Mouse (Mus musculus) retina, postnatal 1 day (tissue): ENCODE results near the gene Arid1b.

Experiments used
- DNase-seq: peaks from one replicate; pipeline ENCODE4 v3.0.0-alpha.2; 2012

Gene Arid1b

DNA sequence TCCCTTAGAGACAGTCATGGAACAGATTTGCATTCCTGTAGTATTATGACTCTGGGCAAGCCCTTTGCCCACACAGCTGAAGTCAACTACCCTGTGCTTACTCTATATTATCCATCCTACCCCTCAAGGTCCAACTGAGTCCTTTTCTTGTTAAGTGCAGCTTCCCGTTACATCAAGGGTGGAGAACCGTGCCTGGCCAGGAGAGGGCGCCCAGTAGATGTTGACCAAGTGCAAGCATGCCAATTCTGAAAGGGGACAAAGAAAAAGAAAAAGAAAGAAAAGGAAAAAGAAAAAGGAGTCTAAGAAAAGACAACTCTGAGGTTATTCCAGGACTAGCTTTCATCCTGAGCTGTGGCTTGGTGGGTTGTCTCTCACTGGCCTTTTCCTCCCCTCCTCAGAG lies 258.3 kb downstream of the Arid1b start:
- DNase-seq: peak; percentile 77

DNA sequence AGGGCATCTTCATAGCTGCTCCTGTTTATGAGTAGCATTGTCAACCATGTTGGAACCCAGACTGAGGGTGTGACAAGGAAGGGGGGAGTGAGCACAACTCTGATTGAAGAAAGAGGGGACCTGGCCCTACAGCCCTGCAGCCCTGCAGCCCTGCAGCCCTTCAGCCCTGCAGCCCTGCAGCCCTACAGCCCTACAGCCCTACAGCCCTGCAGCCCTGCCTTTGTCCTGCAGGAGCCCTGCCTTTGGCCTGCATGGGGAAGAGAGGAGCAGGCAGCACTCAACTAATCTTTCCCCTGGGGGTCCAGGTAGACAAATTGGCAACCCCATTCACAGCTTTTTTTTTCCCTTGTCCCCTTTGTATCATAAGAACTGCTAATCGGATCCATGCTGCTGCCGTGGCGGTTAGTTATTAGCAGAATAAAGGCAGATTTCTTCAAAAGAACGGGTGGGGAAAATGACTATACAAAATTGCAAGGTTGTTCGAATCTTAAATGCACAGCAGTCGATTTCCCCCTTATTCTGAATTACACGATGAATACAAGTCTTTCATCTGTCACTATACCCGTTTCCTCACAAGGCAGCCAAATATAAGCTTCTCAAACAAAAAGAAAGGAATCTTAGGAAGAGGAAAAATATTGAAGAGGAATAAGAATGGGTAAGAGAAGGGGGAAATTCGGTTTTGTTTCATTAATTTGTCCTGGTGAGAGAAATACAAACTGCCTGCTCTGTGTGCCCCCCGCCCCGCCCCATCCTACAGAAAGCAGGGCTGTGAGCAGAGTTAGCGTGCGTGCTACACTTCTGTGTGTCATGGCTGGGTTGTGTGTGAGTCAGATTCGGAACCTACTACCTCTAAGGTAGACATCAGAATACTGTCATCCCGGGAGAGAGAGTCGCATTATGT lies 260.8 kb downstream of the Arid1b start:
- DNase-seq: no peak

DNA sequence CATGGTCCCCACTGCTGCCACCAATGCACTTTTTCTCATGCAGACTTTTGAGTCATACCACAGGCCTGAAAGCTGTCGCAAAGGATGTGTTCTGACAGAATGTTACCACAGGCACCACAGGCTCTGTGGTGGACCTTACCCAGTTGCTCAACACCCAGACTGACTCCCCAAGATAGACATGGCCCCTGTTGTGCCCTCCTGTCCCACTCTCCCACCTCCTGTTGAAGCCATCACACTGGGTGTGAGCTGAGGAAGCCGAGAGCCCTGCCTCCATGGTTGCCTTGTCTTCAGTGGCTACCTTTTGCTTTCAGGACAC lies 261.4 kb downstream of the Arid1b start:
- DNase-seq: no peak

DNA sequence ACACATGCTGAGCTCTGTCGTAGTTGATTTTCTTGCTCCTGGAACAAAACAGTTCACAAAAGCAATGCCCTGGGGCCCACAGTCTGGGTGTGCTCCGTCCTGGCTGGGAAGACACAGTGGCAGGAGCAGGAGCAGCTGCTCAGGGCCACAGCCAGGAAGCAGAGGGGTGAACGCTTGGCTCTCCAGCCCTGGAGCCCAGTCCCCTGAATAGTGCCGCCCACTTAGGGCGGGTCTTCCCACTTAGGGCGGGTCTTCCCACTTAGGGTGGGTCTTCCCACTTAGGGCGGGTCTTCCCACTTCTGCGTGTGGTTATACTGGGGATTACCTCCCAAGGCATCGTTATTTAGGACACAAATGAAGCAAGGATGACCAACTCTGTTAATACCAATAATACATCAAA lies 264.8 kb downstream of the Arid1b start:
- DNase-seq: peak; percentile 43

DNA sequence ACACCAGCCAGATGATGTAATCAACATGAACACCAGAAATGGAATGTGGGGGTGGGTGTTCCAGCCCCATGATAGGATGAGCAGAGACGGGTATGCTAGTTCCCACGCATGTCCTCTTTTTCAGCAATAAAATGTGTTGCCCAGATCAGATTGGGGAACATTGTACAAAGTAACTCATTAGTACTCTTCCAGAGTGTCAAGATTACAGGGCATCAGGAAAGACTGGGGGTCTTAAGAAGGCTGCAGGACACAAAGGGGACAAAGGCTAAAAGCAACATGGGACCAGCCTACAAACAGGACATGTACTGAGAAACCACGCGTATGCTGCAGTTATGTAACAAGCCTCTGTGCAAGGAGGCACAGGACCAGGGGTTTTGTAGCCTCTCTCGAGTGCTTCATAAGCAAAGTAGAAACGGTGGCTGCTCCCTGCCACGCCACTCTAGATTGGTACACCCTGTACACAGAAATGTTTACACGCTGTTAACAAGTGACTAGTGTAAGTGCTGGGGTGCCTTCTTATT lies 267.1 kb downstream of the Arid1b start:
- DNase-seq: no peak

DNA sequence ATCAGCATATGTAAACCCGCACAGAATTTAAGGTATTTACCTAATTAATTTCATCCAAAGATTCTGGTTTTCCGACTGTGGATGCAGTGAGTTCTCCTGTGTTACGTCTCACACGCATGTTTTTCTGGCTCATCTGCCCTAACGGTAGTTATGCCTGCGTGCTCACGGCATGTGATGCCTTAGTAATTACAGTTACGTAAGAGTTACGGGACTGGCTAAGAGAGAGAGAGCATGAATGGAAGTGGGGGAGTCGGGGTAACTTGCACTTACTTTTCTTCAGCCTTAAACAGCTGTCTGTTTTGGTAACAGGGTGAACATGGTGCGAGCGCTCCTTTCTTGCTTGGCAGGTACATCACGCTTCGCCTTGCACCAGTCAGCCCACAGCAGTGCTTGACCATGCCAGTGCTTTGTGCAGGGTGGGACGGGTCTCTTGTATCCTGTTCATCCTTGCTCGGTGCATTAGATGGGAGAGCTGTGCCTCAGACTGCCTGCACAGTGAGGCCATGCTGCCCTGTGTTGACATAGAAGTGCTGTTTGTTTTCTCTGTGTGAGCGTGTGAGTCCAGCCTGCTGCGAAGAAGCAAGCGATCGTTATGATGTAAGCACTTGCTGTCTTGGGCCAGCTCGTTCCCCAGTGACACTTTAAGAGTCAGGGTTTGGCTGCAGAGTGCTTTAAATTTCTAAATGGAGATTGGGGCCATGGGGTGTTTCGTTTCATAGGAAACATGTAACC lies 267.9 kb downstream of the Arid1b start:
- DNase-seq: no peak

DNA sequence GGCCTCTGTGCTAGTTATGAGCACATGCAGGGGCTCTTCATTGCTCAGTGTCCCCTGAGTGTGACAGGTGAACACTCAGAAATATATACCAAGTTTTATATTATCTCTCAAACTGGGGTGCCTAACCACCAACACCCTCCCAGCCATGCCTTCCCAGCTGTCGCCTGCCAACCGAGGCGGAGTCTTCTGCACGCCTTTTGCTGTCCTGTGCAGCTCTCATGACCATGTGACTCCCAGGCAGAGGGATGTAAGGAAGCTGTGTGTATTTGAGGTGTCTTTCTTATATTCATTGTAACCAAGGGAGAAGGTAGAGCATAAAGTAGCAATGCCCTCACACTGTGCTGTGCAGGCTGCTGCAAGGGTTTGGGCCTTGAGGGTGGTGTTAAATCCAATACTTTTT lies 268.7 kb downstream of the Arid1b start:
- DNase-seq: no peak

DNA sequence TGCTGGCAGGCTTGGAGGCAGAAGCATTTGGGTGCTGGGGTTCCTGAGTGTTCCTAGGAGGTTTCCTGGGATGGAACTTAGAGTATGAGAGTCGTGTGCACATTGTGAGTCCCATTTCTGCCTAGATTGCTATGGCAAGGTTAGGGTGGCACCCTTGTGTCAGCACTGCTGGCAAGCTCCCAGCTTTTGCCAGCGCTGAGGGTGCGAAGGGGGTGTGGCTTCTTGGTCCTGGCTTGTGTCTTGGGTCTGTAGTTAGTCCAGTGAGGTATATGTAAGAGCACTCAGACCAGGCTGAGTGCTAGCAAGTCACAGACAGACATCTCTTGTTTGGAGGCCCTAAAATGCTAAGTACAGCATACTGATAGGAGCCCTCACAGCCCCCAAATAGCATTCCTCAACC lies 270.7 kb downstream of the Arid1b start:
- DNase-seq: no peak

DNA sequence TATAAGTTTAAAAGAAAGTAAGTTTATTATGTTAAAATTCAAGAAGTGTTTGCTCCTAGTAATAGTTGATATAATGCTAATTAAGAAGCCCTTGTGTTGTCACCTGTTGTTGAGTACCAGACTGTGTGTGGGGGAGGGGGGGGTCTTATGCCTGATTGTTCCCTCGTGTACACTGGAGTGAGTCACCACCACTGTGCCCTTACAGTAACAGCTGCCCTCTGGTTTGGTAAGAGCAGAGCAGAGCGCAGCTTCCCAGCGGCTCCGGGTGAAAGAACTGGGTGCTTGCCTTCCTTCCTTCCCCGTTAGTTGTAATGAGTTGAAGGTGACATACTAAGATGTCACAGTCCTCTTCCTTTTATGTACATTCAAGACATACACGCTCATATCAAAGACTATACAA lies 271.5 kb downstream of the Arid1b start:
- no peak for DNase-seq

DNA sequence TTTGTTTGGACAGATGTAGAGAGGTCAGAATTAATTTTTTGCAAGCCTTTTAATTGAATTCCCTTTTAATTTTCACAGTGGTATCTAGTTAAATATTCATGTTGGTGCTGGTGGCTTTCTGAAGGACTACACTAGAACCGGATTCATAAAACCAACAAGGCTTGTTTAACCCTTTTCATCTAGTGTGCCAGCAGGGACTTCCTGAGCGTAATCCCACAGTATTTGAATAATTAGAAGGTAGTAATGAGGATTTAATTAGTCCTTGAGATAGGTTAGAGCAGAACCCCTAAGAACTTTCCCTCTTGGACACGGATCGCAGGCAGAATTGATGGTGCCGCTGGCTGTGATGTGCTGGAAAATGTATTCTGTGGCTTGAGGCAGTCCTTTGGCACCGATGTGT lies 273.6 kb downstream of the Arid1b start:
- peak; percentile 71 for DNase-seq

DNA sequence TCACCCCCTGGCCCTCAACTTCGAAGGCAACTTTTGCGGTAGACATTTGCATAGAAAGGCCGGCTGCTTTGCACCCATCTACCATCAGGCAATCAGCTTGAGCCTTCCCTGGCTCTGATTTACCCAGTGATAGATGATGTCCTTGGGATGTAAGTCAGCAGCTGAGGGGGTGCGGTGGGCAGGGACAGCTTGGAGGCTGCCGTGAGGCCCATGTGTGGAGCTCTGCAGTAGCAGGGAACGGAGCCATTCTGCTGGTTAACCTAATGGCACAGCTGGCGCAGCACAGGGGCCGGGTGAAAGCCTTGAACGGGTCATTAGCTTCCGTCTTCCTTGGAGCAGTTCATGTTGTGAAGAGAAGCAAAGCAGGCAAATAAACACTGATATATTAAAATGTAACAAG lies 275.2 kb downstream of the Arid1b start:
- DNase-seq: peak; percentile 39

DNA sequence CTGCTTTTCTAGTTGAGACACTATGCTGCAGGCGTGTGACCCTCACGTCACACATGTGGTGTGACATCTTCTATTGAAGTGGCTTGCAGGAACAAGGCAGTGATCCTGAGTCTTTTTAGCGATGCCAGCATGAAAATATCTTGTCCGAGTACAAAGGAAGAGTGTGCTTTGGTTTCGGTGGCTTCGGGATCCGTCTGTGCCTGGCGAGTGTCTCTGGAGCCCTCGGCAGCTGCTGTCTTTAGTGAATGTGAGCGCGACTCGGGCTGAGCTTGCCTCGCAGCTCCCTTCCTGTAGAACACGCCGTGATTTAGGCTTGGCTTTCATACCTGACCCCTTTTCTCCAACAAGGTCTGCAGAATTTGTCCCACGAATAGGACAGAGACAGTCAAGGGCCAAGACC lies 275.6 kb downstream of the Arid1b start:
- DNase-seq: no peak

DNA sequence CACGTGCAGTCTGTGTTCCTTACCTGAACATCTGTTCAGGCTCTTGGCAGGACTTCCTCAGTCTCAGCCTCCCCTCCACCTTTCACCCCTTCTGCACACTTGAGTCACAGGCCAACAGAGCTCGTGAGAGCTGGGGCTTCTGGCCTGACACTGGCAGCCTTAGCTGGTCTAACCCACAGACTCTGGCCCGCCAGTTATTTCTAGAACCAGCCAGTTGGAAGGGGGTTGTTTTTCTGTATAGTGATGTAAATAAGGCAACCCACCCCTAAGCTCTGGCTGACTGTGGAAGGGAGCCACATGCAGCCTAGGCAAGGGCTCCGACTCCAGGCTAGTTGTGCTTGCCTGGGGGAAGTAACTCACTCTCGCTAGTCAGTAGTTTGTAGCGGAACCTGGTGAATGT lies 276.7 kb downstream of the Arid1b start:
- no peak for DNase-seq

DNA sequence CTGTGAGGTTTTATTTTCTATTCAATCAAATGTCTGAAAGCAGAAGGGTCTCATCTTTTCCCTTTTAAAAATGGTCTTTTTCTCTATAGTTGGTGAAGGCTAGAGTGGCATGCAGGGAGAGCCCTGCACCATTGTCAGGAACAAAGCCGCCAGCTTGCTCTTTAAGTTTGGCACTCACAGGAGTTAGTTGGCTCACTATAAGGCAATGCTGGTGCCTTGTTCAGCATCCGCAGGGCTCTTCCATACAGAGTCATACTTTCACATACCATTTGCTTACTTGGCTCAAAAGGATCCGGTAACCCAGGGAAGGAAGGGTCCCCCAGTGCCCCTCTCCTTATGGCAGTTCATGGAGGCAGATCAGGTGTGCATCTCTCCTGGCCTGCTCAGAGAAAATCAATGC lies 279.0 kb downstream of the Arid1b start:
- DNase-seq: no peak

DNA sequence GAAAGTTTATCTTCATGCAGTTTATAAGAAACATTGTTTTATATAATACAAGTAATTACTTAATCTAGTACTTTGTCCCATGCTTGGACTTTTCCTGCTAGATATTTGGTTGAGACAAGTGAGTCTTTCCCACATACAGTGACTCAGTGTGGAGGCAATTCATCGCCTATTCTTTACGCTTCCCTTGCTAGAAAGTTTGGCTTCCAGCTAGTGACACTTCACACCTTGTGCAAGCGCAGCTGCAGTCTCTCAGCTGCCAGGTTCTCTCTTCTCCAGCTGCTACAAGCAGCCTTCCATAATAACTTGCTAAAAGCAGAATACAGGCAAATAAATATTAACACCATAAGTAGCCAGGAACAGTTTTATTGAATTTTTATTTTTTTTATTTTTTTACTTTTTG lies 279.6 kb downstream of the Arid1b start:
- no peak for DNase-seq

DNA sequence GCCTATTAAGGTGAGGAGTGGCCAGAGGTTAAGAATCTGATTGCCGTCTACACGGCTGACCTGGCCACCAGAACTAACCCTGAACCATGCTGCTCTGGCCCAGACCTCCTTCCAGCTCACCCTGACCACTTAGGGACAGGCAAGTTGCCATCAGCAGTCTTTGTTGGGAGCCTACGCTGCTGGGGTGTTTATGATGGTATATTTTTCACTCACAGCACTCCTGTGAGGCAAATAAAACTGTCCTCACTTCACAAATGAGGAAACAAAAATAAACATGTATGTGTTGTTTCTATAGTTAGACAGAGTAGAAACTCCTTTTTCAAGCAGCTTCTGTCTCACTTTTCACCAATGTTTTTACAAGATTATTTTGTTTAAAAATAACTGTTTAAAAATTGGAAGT lies 280.3 kb downstream of the Arid1b start:
- DNase-seq: no peak

DNA sequence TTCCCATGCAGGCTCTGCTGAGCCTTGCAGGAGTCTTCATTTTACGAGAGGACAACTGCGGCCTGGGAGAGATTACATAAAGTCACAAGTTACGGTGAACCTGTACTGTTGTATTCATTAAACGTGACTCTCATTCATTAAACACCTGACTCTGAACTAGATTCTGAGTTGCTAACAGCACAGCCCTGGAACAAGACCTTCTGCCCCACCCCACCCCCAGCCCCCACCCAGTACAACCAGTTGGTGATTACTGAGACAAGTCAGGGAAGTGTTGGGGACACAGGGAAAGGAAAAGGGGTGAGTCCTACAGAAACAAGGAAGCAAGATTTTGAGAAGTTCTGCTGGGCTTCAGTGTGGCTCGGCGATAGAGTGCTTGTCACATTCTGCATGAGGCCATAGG lies 281.6 kb downstream of the Arid1b start:
- DNase-seq: no peak

DNA sequence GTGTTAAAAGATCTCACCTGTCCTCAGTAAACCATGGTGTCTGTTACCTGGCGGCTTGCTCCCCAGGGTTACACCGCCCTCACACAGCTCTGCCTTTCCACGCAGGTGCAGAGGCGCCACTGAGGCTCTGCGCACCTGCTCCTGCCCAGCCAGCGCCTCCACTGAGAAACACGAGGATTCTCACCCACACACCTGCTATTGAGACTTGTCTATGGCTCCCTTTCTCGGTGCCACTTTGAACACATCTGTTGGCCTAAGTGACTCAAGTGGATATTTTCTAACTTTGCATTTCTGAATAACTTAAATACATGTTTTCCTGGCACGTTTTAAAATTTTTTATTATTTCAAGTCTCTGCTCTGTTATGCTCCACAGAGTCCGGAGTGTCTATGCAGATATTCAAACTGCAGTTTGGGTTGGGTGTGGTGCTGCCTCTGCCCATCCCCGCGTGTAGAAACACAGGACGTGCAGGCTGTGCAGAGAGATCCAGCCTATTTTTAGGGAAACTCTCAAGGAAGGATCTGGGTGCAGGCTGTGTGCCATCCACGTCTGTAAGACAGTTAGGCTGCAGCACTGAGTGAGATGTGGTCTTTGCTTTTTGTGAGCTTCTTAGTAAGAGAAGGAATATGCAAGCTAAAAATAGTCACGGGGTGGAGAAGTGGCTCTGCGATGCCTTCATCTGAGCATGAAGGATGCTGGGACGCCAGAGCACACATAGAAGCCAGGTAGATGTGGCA lies 283.2 kb downstream of the Arid1b start:
- no peak for DNase-seq

DNA sequence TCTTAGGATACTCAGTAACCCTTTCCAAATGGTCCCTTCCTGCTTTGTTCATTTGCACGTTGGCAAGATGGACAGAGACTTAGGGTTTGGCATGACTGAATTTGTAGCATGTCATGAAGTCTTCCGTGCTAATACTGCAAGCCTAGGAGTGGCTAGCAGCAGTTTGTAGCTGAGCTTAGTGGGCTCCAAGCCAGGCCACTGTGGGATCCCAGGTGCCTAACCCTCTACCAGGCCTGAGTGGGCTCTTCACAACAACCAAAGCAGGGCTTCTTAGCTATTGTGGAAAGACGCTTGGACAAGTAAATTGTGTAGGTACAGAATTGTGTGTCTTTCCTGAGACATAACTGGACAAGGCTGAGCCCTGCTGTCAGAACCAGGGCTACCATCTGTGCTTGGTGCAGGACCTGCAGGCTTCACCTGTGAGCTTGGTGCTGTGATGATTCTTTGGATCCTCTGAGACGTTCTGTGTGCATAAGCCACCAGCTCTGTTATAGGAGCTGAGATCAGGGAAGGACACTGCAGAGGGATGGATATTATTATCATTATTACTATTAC lies 286.4 kb downstream of the Arid1b start:
- DNase-seq: no peak

DNA sequence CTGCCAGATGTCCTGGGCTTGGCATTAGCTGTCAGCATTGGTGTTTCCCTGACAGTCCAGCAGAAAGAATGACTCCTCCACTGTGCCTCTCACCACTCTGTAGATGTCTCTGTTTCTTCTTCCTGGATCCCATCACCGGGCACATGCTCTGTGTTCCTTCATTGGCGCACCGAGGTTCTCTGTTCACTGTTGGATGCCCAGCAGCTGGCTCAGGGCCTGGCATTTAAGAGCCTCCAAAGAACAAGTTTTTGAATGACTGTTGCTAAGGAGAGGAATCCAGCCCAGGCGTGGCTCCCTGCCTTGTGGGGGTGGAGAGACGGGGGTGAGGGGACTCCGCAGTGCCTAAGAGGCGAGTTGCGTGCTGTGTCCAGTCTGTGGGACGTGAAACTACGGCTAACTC lies 290.7 kb downstream of the Arid1b start:
- peak; percentile 37 for DNase-seq

DNA sequence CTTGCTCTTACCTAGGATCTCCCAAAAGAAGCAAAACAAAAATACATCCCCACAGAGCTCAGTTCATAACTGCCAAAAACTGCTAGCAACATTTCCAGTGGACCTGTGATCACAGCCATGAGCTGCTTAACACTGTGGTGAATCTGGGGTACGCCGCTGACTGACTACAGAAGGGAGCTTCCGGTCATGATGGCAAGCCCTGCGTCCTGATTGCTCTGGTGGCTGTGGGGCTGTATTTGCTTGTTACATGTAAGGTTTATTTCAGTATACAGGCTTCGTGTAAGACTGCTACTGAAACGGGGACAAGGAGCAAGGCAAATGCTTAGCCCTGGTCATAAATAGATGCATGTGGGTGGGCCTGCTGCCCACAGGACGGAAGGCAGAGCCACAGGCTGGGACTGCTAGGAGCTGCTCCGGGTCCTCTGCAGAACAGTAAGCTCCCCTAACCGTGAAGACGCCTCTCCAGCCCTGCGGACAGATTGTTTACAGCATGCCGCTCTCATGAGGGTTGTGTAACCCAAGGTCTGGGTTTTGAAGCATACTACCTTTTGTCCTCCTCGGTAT lies 291.8 kb downstream of the Arid1b start:
- DNase-seq: peak; percentile 41

DNA sequence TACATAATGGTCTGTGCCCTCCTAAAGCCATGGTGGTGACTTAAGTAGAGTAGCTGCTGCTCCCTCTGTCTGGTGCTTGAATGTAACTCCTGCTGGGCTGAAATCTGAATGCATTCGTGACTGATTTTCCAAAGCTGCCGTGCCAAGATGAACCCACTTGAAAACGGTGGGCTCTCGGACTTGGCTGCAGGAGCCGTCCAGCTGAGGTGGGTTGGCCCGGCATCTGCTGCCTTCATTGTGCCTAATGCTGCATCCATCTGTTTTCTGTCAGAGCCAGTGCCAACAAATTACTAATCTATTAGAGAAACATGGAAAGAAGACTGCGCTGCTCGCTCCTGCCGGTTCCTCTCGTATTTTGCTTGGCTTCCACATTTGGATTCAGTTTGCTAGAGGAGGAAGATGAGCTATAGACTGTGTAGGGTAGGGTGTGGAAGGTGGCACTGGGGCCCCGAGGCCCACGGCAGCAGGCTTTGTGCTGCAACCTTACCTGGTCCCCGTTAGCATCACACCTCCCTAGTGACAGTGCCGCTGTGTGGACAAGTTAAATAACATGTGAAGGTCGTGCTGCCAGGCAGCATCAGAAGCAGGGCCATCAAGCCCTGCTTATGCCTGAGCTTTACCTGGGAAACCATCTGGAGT lies 292.6 kb downstream of the Arid1b start:
- DNase-seq: peak; percentile 49

DNA sequence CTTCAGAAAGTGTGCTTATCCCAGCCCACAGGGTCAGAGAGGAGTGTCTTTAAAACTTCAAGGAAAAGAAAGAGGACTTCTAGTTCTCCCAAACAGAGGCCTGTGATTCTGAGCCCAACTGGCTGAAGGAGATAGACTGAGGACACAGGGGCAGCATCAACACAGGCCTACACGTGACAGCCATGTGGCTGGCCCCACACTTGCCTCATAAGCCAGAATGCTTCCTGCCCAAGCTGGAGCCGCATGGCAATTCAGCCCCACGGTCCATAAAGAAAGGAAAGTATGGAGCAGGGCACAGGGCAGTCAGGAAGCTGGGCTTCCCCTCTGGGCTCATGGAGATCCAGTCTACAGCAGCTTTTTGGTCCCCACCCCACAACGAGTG lies 293.1 kb downstream of the Arid1b start:
- DNase-seq: no peak
